Mouse (Mus musculus) C2C12 (cell line): ENCODE measurements around the gene Rfxank. TPM values are rescaled to one million over a fixed set of nuclear protein-coding genes. Genes with fewer than 3 reads are reported as not detected.

Source experiments
- H3K27me3 ChIP-seq: one replicate; pipeline ENCODE4 v1.6.1; 2011; ENCODE audit not compliant: control insufficient read depth, insufficient read depth, insufficient read length
- H3K36me3 ChIP-seq: one replicate; pipeline ENCODE4 v1.6.1; 2011; ENCODE audit not compliant: control insufficient read depth, insufficient read depth
- H3K4me3 ChIP-seq: one replicate; pipeline ENCODE4 v1.5.1; 2011; ENCODE audit warnings: mild to moderate bottlenecking, control low read depth; ENCODE audit not compliant: poor library complexity, insufficient read depth, severe bottlenecking
- H3K79me2 ChIP-seq: one replicate; pipeline ENCODE4 v1.6.1; 2011; ENCODE audit not compliant: control insufficient read depth, insufficient read depth
- H3K79me3 ChIP-seq: one replicate; pipeline ENCODE4 v1.6.1; 2011; ENCODE audit warnings: low read depth, control low read depth
- H3ac ChIP-seq: one replicate; pipeline ENCODE3; 2011; ENCODE audit warnings: low read depth; ENCODE audit not compliant: control insufficient read depth, insufficient read length
- CEBPB ChIP-seq: IDR thresholded peaks from one replicate; pipeline ENCODE4 v1.6.1; 2011; ENCODE audit warnings: low read depth, mild to moderate bottlenecking, control low read depth, moderate library complexity
- CTCF ChIP-seq: IDR thresholded peaks from one replicate; pipeline ENCODE4 v1.5.1; 2011; ENCODE audit not compliant: control insufficient read depth, insufficient read depth, insufficient read length
- FOSL1 ChIP-seq: IDR thresholded peaks from one replicate; pipeline ENCODE4 v1.8.0; 2011; ENCODE audit warnings: mild to moderate bottlenecking, low read length; ENCODE audit not compliant: poor library complexity, insufficient read depth, severe bottlenecking
- MAX ChIP-seq: IDR thresholded peaks from one replicate; pipeline ENCODE4 v1.6.1; 2011; ENCODE audit warnings: mild to moderate bottlenecking, control low read depth
- MYOD1 ChIP-seq: IDR thresholded peaks from one replicate; pipeline ENCODE4 v1.6.1; 2011; ENCODE audit warnings: low read depth; ENCODE audit not compliant: control insufficient read depth, insufficient read length
- MYOG ChIP-seq: IDR thresholded peaks from one replicate; pipeline ENCODE4 v1.6.1; 2011; ENCODE audit not compliant: control insufficient read depth, insufficient read length; ENCODE audit errors: extremely low read depth
- USF1 ChIP-seq: IDR thresholded peaks from one replicate; pipeline ENCODE4 v1.6.1; 2011; ENCODE audit warnings: low read depth, mild to moderate bottlenecking, control low read depth, moderate library complexity
- polyA plus RNA-seq: library from polyadenylated mRNA; unstranded; fragments of >200 nt; fragmentation: generic; extraction: Trizol; gene quantifications from one replicate; pipeline ENCODE4 v1.2.1, GENCODE M21; 2012; ENCODE audit warnings: missing spikeins

Gene Rfxank
- polyA plus RNA-seq, 1 experiment, result 7.9 TPM

GRCm38 (mm10) chr8:70099276-70099675, 39.7 kb downstream of the Rfxank start:
- Histone ChIP-seq H3K79me3 (no peaks in the 10 kb centered on the region), H3K79me2 (no peaks in the 10 kb centered on the region), H3K36me3 (no peaks in the 10 kb centered on the region), H3ac (no peak overlapping the region), H3K4me3 (no peak overlapping the region), H3K27me3 (peaks cover 40% of the 10 kb centered on the region)
- TF ChIP-seq CEBPB, result no peak
- no peak for TF ChIP-seq USF1
- TF ChIP-seq MAX, result no peak
- no peak for TF ChIP-seq FOSL1

GRCm38 (mm10) chr8:70092786-70093185, 46.2 kb downstream of the Rfxank start:
- Histone ChIP-seq H3K27me3 (peaks cover 47% of the 10 kb centered on the region), H3K4me3 (no peak overlapping the region), H3K36me3 (no peaks in the 10 kb centered on the region), H3ac (no peak overlapping the region), H3K79me2 (no peaks in the 10 kb centered on the region), H3K79me3 (no peaks in the 10 kb centered on the region)
- no peak for TF ChIP-seq FOSL1
- TF ChIP-seq CEBPB, result no peak
- no peak for TF ChIP-seq USF1
- TF ChIP-seq MYOD1, result no peak
- no peak for TF ChIP-seq CTCF
- no peak for TF ChIP-seq MYOG
- TF ChIP-seq MAX, result no peak

DNA sequence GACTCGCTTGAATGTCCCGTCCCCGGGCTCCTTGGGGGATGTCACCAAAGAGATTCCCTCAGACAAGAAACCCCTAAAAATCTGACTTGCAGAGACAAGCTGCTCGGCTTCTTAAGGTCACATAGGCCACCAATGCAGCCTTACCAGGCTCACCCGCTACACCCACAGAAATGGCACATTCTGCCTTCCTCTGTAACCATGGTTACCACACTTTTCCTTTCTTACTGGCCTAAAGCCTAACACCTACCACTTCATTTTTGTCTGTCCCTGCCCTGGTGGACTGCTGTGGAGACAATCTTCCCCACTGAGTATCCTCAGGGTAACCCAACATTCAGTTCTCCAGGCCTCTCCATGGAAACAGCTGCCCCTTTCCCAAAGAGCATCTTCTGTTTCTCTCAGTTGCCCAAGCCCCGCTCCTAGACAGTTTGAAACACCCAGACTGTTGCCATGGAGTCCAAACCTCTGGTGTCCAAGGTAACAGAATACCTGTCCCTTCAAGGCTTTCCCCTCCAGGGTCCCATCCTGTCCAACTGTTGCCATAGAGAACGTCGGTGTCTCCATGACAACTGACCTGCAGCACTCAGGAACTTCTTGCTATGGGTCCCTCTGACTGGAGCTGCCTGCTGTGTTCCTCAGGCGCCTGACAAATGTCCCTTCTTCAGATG, 49.5 kb downstream of the Rfxank start:
- Histone ChIP-seq H3K79me2 (no peaks in the 10 kb centered on the region), H3K4me3 (no peak overlapping the region), H3ac (no peak overlapping the region), H3K36me3 (no peaks in the 10 kb centered on the region), H3K79me3 (no peaks in the 10 kb centered on the region), H3K27me3 (peaks cover 52% of the 10 kb centered on the region)
- TF ChIP-seq CTCF, result no peak
- TF ChIP-seq FOSL1, result no peak
- TF ChIP-seq MYOG, result no peak
- TF ChIP-seq MAX, result no peak
- no peak for TF ChIP-seq CEBPB
- no peak for TF ChIP-seq MYOD1
- TF ChIP-seq USF1, result no peak

- no peaks in the 10 kb centered on the region for H3K79me3 ChIP-seq
- peaks cover 59% of the 10 kb centered on the region for H3K27me3 ChIP-seq
- H3ac ChIP-seq, result no peak overlapping the region
- no peaks in the 10 kb centered on the region for H3K79me2 ChIP-seq
- H3K4me3 ChIP-seq, result no peak overlapping the region
- TF ChIP-seq CTCF (peak; percentile 39), MAX (no peak)
- H3K36me3 ChIP-seq, result no peaks in the 10 kb centered on the region
Observed at GRCm38 (mm10) chr8:70087836-70088650, 50.9 kb downstream of the Rfxank start.

DNA sequence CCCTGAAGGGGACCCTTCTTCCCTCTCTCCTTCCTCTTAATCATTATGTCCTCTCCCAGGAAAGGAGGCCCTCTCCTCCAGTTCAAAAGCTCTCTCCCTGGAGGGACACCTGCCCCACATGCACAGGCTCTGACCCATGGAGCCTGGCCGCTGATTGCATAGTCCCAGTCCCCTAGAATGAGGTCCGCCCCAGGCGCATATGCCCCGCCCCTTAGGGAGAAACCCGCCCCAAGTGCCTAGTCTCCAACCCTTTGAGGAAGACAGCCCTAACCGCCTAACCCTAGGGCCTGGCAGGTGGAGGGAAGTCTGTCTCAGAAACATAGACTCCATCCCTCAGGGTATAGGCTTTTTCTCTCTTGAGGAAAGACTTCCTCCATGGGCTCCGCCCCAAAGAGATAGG, 51.7 kb downstream of the Rfxank start:
- no peak overlapping the region for H3ac ChIP-seq
- H3K79me2 ChIP-seq, result no peaks in the 10 kb centered on the region
- TF ChIP-seq FOSL1, result no peak
- TF ChIP-seq USF1, result no peak
- TF ChIP-seq MYOD1, result no peak
- TF ChIP-seq CEBPB, result no peak
- no peak for TF ChIP-seq MYOG
- TF ChIP-seq CTCF, result no peak
- no peak for TF ChIP-seq MAX
- no peaks in the 10 kb centered on the region for H3K36me3 ChIP-seq
- H3K27me3 ChIP-seq, result peaks cover 59% of the 10 kb centered on the region
- H3K79me3 ChIP-seq, result no peaks in the 10 kb centered on the region
- no peak overlapping the region for H3K4me3 ChIP-seq

- Histone ChIP-seq H3K79me2 (no peaks in the 10 kb centered on the region), H3K36me3 (no peaks in the 10 kb centered on the region), H3K79me3 (no peaks in the 10 kb centered on the region), H3K4me3 (no peak overlapping the region), H3K27me3 (peaks cover 59% of the 10 kb centered on the region), H3ac (no peak overlapping the region)
- TF ChIP-seq MAX (no peak), MYOG (no peak)
Observed at GRCm38 (mm10) chr8:70086151-70086550, 52.8 kb downstream of the Rfxank start.
